Mouse (Mus musculus) cerebellum, adult 18-20 months (tissue): ENCODE data around the gene Klf12.
A peak's percentile ranks its signal among the peaks of the same experiment; 100 is the strongest.

Experiments
- DNase-seq, 2 experiments: peaks; one replicate each; pipeline ENCODE4 v3.0.0; 2021

Klf12 gene

GRCm38 (mm10) chr14:100228120-100228519 lies 56.4 kb downstream of the Klf12 start:
- no peak for DNase-seq

DNA sequence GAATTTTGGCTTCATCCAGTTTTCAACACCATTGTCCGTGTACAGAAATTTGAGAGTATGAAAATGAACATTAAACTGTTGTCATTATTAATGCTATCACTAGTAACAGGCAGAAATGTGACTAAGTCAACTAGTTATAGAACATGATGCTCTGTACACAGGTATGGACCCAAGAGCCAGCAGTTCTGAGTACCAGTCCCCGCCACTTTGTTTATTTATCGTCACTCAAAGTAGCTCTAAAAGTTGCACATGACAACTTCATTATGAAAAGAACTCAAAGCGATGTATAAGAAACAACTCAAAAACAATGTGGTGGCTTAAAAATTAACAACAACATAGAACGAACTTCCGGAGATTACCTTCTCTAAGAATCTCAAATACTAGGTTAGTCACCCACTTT lies 56.8 kb downstream of the Klf12 start:
- DNase-seq: no peak

DNA sequence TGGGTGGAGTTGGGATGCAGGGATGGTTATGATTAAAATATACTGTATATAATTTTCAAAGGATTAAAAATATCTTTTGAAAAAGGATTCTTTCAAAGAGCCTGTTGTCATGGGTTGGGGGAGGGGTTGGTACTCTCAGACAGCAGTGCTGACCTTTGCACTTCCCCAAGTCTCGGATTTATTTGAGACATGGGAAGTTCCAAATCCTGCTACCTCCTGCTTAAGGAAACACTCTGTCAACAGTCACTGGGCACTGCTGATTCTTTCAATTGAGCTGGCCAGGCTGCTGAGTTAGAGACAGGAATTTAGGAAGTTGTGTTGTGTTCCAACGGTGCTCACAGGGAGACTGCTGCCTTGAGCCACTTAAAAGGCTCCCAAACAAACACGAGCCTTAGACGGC lies 60.3 kb downstream of the Klf12 start:
- no peak for DNase-seq

GRCm38 (mm10) chr14:100222260-100222659 lies 62.2 kb downstream of the Klf12 start:
- DNase-seq: no peak

- DNase-seq: no peak
Measured at GRCm38 (mm10) chr14:100215213-100215785, 69.2 kb downstream of the Klf12 start.

DNA sequence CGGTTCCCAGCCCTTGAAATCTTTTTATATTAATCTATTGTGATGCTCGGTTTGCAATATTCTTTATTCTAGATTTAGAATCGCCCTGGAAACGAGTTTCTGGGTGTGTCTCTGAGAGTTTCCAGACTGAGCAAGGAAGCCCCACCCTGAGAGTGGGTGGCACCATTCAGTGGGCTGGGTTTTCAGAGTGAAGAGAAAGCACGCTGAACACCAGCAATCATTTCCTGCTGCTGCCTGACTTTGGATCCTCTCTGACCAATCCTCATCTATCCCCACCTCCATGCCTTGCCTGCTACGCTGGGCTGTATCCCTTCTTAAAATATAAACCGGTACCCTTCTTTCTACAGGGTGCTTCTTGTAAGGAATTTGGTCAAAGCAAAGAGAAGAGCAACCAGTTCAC lies 71.4 kb downstream of the Klf12 start:
- DNase-seq: no peak

DNA sequence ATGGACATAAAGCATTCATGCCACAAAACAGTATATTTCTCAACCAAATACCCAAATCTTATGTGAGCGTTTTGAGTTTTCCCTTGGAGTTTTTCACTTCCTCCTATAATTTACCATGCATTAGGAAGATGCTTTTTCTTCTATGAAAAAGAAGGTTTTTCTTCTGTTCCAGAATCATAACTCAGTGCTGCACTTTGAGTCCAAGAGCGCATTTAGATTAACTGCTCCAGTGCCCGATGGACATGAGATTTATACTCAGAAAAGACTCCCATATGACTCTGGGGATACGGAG lies 72.7 kb downstream of the Klf12 start:
- no peak for DNase-seq

DNA sequence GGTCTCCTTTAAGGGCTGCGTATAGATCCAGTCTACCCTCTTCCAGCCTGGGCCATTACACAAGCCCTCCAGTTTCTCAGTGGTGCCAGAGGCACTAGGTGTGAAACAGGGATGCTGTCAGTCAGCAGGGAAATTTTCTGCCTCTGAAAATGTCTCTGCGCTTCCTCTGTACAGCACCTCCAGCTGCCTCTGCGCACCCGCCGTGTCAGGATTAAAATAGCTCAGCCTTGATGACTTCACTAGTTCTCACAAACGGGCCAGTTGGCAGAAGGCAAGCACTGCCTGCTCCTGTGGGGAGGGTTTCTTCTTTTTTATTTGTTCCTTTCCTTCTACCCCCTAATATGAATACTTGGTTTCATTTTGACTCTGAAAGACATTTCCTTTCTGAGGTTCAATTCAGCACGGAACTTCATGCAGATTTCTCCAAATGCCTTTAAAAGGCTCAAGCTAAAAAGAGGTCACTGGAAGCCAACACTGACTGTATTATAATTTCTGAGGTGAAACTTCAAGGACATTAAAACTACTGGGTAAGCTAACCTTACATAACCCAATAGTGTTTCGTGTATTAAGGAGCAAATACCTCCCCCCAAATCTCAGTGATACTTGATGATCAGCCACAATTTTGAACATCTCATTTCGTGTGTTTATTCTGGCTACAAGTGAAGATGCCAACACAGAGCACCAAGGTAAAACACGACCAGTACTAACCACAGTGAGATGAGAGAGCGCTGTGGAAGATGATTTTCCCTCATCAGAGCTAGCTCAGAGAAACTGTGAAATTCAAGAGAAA lies 73.2 kb downstream of the Klf12 start:
- DNase-seq: peak; percentile 74 to 86

- no peak for DNase-seq
Measured at GRCm38 (mm10) chr14:100209814-100210419, 74.6 kb downstream of the Klf12 start.

DNA sequence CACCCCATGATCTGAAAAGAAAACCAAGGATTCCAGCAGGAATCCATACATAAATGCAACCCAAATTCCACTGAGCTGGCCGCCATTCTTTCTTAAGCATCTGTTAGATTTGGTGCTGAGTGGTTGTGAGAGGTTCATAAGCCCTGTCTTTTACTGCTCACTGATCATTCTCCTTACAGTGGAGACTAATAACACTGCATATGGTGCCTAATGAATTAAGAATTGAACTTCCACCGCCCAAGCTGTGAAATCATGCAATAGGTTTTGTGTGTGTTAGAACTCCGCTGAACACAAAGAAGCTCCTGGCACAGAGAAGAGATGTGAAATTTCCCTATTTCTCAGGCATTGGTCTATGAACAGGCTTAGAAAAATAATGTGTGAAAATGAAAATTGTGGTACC lies 77.4 kb downstream of the Klf12 start:
- DNase-seq: no peak

DNA sequence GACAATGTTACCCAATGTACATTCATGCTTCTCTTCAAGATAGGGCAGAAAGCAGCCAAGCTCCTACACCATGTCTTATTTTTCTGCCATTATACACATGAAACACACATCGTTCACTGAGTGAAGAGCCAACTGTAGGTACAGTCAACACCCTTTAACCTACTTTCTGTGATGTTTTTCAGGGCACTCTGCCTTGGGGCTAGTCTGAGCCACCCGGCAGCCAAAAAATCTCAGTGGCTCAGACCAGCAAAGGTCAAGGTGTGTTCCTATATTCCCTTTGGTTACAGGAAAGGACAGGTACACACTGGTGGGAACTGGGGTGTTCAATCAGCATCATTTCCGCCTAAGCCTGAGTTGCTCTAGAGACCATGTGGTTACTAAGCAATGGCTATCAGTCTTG lies 78.3 kb downstream of the Klf12 start:
- DNase-seq: no peak

GRCm38 (mm10) chr14:100200058-100200688 lies 84.3 kb downstream of the Klf12 start:
- DNase-seq: no peak

GRCm38 (mm10) chr14:100198636-100199035 lies 85.8 kb downstream of the Klf12 start:
- DNase-seq: no peak

DNA sequence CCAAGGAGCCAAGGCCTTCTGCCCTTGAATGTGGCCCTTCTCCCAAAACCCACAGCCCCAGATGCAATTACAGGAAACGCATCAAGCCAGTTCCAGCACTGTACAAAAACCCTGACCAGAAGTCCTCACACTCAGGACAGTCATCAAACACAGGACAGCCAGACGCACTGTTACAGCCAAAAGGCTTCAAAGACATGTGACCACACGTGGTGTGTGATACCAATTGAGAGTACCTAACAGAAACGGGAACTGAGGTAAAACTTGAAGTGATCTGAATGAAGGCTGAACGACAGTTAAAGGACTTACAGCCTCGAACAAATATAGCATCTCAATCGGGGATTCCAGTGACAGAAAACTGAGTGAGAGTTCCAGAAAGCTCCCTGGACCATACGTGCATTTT lies 87.3 kb downstream of the Klf12 start:
- no peak for DNase-seq

DNA sequence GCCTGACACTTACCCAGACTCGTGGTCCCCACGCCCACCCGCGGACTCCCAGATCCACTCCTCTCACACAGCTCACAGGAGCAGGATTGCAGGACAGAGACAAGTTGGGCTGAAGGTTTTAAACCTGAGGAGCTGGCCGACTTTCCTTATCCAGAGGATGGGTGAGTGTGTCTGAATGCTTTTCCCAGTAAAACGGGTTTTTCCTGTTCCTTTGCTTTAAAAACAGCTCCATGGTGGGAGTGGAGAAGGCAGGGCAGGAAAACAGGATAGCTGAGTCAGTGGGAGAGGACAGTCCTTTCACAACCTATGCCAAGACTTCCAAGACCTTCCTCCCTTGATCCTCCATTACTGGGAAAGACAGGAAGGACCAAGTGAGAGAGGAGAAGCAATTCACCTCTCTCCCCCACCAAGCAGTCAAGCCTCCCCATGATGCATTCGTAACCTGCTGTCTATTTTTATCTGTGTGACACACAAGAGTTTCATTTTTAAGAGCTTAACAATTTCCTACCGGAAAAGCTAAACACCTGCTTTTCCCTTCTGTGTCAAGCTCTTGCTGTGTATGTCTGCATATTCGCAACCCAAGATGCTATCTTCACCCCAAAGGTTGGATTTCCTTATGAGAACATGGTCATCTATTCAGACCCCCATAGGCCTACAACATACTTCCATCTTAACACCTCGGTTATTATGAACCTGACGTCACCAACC lies 94.8 kb downstream of the Klf12 start:
- DNase-seq: no peak

DNA sequence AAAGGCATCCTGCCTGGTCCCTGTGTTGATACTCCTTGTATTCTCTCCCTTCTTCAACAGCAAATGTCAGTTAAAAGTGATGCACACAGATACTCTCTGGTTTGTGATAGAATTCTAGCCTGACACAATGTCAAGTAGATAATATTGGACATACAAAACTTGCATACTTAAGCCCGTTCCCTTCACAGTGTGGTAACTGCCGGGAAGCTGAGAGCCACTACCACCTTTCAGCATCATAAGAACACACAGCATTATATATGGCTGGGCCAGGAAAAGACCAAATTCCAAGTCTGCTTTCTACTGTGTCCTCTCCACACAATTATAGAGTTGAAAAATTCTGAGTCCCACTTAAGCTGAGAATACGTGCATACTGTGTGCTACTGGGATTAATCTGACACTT lies 97.1 kb downstream of the Klf12 start:
- no peak for DNase-seq

GRCm38 (mm10) chr14:100177796-100178195 lies 106.7 kb downstream of the Klf12 start:
- no peak for DNase-seq

DNA sequence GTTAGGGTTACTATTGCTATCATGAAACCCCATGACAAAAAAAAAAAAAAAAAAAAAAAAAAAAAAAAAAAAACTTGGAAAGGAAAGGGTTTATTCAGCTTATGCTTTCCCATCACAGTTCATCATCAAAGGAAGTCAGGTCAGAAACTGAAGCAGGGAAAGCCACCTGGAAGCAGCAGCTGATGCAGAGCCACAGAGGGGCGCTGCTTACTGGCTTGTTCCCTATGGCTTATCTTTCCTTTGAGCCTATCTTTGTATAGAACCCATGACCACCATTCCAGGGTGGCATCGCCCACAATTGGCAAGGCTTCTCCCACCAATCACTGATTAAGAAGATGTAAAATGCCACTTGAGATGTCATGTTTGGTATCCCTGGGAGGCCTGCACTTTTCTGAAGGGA lies 119.4 kb downstream of the Klf12 start:
- DNase-seq: no peak

DNA sequence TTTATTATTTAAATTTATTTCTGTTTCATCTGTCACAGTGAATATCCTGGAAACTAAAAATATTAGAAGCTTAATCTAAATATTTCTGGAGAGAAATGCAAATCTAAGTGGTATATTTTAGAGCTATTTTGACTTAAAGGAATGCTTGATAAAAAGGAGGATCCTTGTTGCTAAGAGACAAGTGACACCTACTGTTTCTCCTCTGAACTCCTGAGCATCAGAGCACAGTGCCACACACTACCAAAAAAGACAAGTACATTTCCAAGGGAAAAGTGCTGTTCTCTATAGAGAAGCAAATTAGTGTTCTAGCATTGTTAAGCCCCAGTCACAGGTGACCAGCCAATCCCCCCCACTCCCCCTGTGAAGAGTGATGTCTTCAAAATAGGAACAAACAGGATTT lies 127.8 kb downstream of the Klf12 start:
- no peak for DNase-seq

DNA sequence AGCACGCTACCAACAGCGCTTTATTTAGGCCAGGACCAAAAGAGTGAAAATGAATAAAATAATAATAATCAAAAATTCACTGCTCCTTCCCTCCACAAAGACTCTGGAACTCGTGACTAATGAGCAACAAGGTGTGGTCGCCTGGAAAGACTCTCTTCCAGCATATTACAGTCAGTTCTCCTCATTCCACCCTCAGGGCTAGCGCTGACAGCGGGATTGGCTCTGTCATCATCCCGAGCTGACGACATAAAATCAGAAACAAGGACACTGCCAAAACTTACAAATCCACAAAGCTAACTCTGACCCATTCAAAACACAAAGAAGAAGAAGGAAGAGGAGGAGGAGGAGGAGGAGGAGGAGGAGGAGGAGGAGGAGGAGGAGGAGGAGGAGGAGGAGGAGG lies 136.8 kb downstream of the Klf12 start:
- DNase-seq: no peak

DNA sequence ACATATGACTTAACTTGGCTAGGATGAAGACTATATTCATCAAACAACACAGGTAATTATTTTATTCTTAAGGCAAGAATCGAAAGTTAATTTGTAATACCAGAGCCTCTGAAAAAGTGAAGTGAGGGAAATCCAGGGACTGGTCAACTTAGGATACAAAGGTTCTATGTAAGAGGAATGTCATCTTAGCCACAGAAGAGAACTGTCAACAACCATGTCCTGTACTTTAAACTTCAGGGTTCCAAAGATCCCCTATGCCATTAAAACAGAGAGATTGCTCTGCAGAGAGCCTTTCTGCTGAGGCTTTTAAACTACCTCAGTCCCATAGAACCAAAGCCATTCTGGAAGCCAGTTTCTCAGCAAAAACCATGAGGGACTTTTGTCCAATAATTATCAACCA lies 144.1 kb downstream of the Klf12 start:
- no peak for DNase-seq

DNA sequence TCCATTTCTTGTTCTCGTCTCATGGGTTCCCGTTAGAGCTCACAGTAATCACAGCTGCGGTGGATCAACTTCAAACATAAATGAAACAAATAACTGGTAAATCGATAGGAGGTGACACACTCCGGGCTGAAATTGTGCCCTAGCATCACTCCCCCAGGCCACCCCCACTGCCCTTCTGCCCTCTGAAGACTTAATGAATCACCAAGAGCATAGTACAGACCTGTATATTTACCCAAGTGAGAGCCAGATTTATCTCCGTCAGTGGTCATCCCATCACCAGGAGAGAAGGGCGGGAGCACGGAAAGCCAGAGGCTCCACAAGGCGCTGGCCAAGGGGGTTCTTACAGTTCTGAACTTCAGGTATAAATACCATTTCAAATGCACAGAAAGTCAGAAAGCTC lies 150.2 kb downstream of the Klf12 start:
- DNase-seq: no peak

- no peak for DNase-seq
Measured at GRCm38 (mm10) chr14:100132479-100132878, 152.0 kb downstream of the Klf12 start.

DNA sequence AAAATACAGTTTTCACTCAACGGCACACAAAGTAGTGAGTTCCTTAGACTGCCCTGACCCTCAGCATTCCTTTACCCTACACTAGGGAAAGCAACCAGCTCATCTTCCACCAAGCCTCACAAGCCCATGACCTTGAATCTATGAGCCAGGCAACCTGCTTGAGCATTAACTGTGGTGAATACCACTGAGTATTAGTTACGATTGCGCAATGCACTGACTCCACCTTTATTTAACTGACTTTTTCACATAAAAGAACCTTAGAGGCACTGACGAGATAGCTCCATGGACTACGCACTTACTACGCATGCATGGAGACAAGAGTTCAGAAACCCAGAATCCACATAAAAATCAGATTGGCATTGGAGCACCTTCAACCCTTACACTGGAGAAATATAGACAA lies 158.4 kb downstream of the Klf12 start:
- no peak for DNase-seq
